Mouse (Mus musculus) naive thymus-derived CD4-positive, alpha-beta T cell, adult 2 months (primary cell): ENCODE results near the gene Ppa2.

Experiments used
- DNase-seq: peaks from one replicate; pipeline ENCODE4 v3.0.0-alpha.2; 2011; ENCODE audit warnings: low read depth

Gene Ppa2

GRCm38 (mm10) chr3:133389803-133390387 lies 80.0 kb downstream of the Ppa2 start:
- DNase-seq, result no peak

- peak; percentile 59 for DNase-seq
Observed at GRCm38 (mm10) chr3:133394531-133394930, 84.6 kb downstream of the Ppa2 start.

GRCm38 (mm10) chr3:133403849-133404248 lies 93.9 kb downstream of the Ppa2 start:
- no peak for DNase-seq

GRCm38 (mm10) chr3:133405636-133406035 lies 95.7 kb downstream of the Ppa2 start:
- no peak for DNase-seq

GRCm38 (mm10) chr3:133406248-133406647 lies 96.3 kb downstream of the Ppa2 start:
- DNase-seq, result no peak

GRCm38 (mm10) chr3:133411123-133411675 lies 101.3 kb downstream of the Ppa2 start:
- DNase-seq, result no peak

- peak; percentile 54 for DNase-seq
Observed at GRCm38 (mm10) chr3:133411768-133412167, 101.9 kb downstream of the Ppa2 start.

- DNase-seq, result no peak
Observed at GRCm38 (mm10) chr3:133414747-133415146, 104.8 kb downstream of the Ppa2 start.

- no peak for DNase-seq
Observed at GRCm38 (mm10) chr3:133423073-133423472, 113.2 kb downstream of the Ppa2 start.
